18 mouse cellular contexts compared by ENCODE assay signal in genomic region chr2:58703226-58703625, GRCm38 (mm10).
DNase-seq lines count a peak whose midpoint lies in the region; ATAC-seq lines count a peak whose summit lies in the region.
"Had no signal": no experiment of that assay in that cellular context is flagged by ENCODE, and none has a peak within 500 bp of the region (broad histone marks: within the 10 kb centered on the region; RNA-seq: fewer than 3 reads in every experiment).

No protein-coding gene starts in this region.

- H3K27me3 ChIP-seq in embryonic facial prominence, embryonic 14.5 days (replicated peaks; ENCODE audit: control insufficient read depth, insufficient read depth, low read length) = no peaks in the 10 kb centered on the region
- H3K27me3 ChIP-seq: CH12.LX; heart, embryonic 12.5 days had no signal

- ATAC-seq in embryonic facial prominence, embryonic 14.5 days (ENCODE audit: low read depth) = peak; percentile 20; the same call in 1 of the 2 replicates
- ATAC-seq: forebrain, embryonic 16.5 days; hindbrain, embryonic 16.5 days; inflammation-experienced regulatory T-cells, adult 6 months; intestine, postnatal 0 days had no signal

- no peak overlapping the region for H3K27ac ChIP-seq in embryonic facial prominence, embryonic 14.5 days (replicated peaks; ENCODE audit: low read depth, low read length)
- H3K27ac ChIP-seq: heart, adult 2 months had no signal

- peak; percentile 11 to 31 for DNase-seq in gastrocnemius, adult 8-10 months (ENCODE audit: low spot score in 2 of 2)
- no peak for DNase-seq in gastrocnemius, postnatal 14 days
- DNase-seq in Muller cell, postnatal 12 days (ENCODE audit: inconsistent ontology term) = peak; percentile 88
- DNase-seq in embryonic facial prominence, embryonic 14.5 days (ENCODE audit: low spot score) = no peak
- DNase-seq in skeletal muscle tissue, adult 2 months (ENCODE audit: low read depth, low spot score) = peak; percentile 58
- no peak for DNase-seq in heart, adult 9 months (ENCODE audit: low spot score in 2 of 2)
- DNase-seq: adrenal gland, adult 2 months; adrenal gland, postnatal 36 days; cerebellum, adult 2 months; cerebellum, postnatal 10 days; heart, adult 2 months; heart, postnatal 36 days had no signal

- no peak overlapping the region for H3K4me2 ChIP-seq in embryonic facial prominence, embryonic 14.5 days (ENCODE audit: low read depth, low read length)
- H3K4me2 ChIP-seq: heart, embryonic 12.5 days had no signal

- no peak overlapping the region for H3K9ac ChIP-seq in embryonic facial prominence, embryonic 14.5 days (ENCODE audit: low read depth, low read length)
- H3K9ac ChIP-seq: heart, embryonic 12.5 days had no signal

- H3K4me3 ChIP-seq in embryonic facial prominence, embryonic 14.5 days (ENCODE audit: low read depth, low read length) = no peak overlapping the region
- H3K4me3 ChIP-seq: heart, adult 2 months; heart, embryonic 12.5 days had no signal

- no peaks in the 10 kb centered on the region for H3K36me3 ChIP-seq in embryonic facial prominence, embryonic 14.5 days (ENCODE audit: control insufficient read depth, insufficient read depth, low read length)
- H3K36me3 ChIP-seq: heart, embryonic 12.5 days had no signal

- intact Hi-C loops in gastrocnemius, postnatal 14 days (cut with DNase I; ENCODE audit: low total_unique reads) = loop anchor here (10.0 kb wide), 1 partner anchor 732 kb away; no protein-coding TSS in a partner anchor

- no peaks in the 10 kb centered on the region for H3K4me1 ChIP-seq in embryonic facial prominence, embryonic 14.5 days (ENCODE audit: control insufficient read depth, insufficient read depth, low read length)

- no peaks in the 10 kb centered on the region for H3K9me3 ChIP-seq in embryonic facial prominence, embryonic 14.5 days (ENCODE audit: control insufficient read depth, low read length)
- H3K9me3 ChIP-seq: heart, embryonic 12.5 days had no signal

- 47% methylated on average over 6 of the region's 6 CpGs for WGBS in embryonic facial prominence, embryonic 14.5 days

Comparison
In these comparisons a context has a peak if more than half of its experiments do, and no peak if none do; other contexts are left out.
1. DNase-seq: peak in gastrocnemius, adult 8-10 months (2 of 2), Muller cell, postnatal 12 days (single experiment) and skeletal muscle tissue, adult 2 months (single experiment); none in gastrocnemius, postnatal 14 days (single experiment), embryonic facial prominence, embryonic 14.5 days (single experiment) and heart, adult 9 months (0 of 2).